Mouse (Mus musculus): Measurements from ENCODE around the gene Mrpl30.

The Mrpl30 gene

GRCm38 (mm10) chr1:37890025-37890652, at the start of gene Mrpl30, which contains the start of gene Mitd1:
TSS of gene Mrpl30 (plus strand) at chr1:37890477.
TSS of gene Mitd1 (minus strand) at chr1:37890411.
- peak; percentile 68 to 77 for DNase-seq

GRCm38 (mm10) chr1:37846878-37847277, 43.4 kb upstream of the Mrpl30 start:
- no peak for DNase-seq

GRCm38 (mm10) chr1:37850696-37851095, 39.6 kb upstream of the Mrpl30 start:
- no peak for DNase-seq

GRCm38 (mm10) chr1:37864511-37865400, 25.5 kb upstream of the Mrpl30 start:
- peak; percentile 99 to 100 for DNase-seq

- DNase-seq, result no peak
Measured at GRCm38 (mm10) chr1:37865401-37866215, 24.7 kb upstream of the Mrpl30 start.

GRCm38 (mm10) chr1:37866286-37866685, 24.0 kb upstream of the Mrpl30 start, which contains the start of gene Tsga10:
TSS of gene Tsga10 (minus strand) at chr1:37866429.
- DNase-seq, result no peak

GRCm38 (mm10) chr1:37867056-37867455, 23.2 kb upstream of the Mrpl30 start:
- peak in 1 of 2 experiments; percentile 28 for DNase-seq

GRCm38 (mm10) chr1:37867684-37868322, 22.5 kb upstream of the Mrpl30 start:
- no peak for DNase-seq

- DNase-seq, result no peak
Measured at GRCm38 (mm10) chr1:37868640-37869039, 21.6 kb upstream of the Mrpl30 start.

GRCm38 (mm10) chr1:37869362-37869761, 20.9 kb upstream of the Mrpl30 start:
- DNase-seq, result no peak

- DNase-seq, result no peak
Measured at GRCm38 (mm10) chr1:37871704-37872103, 18.6 kb upstream of the Mrpl30 start, which contains the start of gene Lipt1. TSS of gene Lipt1 (plus strand) at chr1:37871738.

- peak; percentile 64 to 79 for DNase-seq
Measured at GRCm38 (mm10) chr1:37872131-37873067, 17.9 kb upstream of the Mrpl30 start.

- no peak for DNase-seq
Measured at GRCm38 (mm10) chr1:37873157-37873556, 17.1 kb upstream of the Mrpl30 start.

- no peak for DNase-seq
Measured at GRCm38 (mm10) chr1:37877736-37878460, 12.4 kb upstream of the Mrpl30 start.

GRCm38 (mm10) chr1:37883411-37883810, 6.9 kb upstream of the Mrpl30 start:
- DNase-seq, result no peak

- no peak for DNase-seq
Measured at GRCm38 (mm10) chr1:37884451-37884850, 5.8 kb upstream of the Mrpl30 start.

- DNase-seq, result no peak
Measured at GRCm38 (mm10) chr1:37889206-37889605, 1.1 kb upstream of the Mrpl30 start.

- no peak for DNase-seq
Measured at GRCm38 (mm10) chr1:37891400-37891799, 1.1 kb downstream of the Mrpl30 start.

GRCm38 (mm10) chr1:37894606-37895005, 4.3 kb downstream of the Mrpl30 start:
- no peak for DNase-seq

- DNase-seq, result no peak
Measured at GRCm38 (mm10) chr1:37899816-37900215, 9.5 kb downstream of the Mrpl30 start.
